13 mouse cellular contexts compared by ENCODE assay signal in genomic region chr2:90715555-90716092, GRCm38 (mm10). TPM values are rescaled to one million over a fixed set of nuclear protein-coding genes. Genes with fewer than 3 reads are reported as not detected.
DNase-seq lines count a peak whose midpoint lies in the region; ATAC-seq lines count a peak whose summit lies in the region.
"Had no signal": no experiment of that assay in that cellular context is flagged by ENCODE, and none has a peak within 500 bp of the region (broad histone marks: within the 10 kb centered on the region; RNA-seq: fewer than 3 reads in every experiment).

No protein-coding gene starts in this region.

- H3K27ac ChIP-seq in heart, embryonic 11.5 days (ENCODE audit: low read depth, low read length) = peak overlapping the region; percentile 5; the same call in 1 of the 2 replicates
- H3K27ac ChIP-seq in liver, embryonic 12.5 days = peak overlapping the region; percentile 94
- H3K27ac ChIP-seq in hindbrain, embryonic 16.5 days (ENCODE audit: low read depth, low read length) = no peak overlapping the region
- H3K27ac ChIP-seq: forebrain, embryonic 13.5 days; midbrain, embryonic 10.5 days had no signal

- H3K9ac ChIP-seq in heart, embryonic 11.5 days (ENCODE audit: low read depth, low read length) = no peak overlapping the region
- peak overlapping the region; percentile 52 for H3K9ac ChIP-seq in liver, embryonic 12.5 days
- H3K9ac ChIP-seq in hindbrain, embryonic 16.5 days (ENCODE audit: low read depth, low read length) = no peak overlapping the region
- H3K9ac ChIP-seq: forebrain, embryonic 13.5 days had no signal

- no peak overlapping the region for H3K4me3 ChIP-seq in heart, embryonic 11.5 days (ENCODE audit: low read depth, low read length)
- no peak overlapping the region for H3K4me3 ChIP-seq in liver, embryonic 12.5 days
- no peak overlapping the region for H3K4me3 ChIP-seq in hindbrain, embryonic 16.5 days (ENCODE audit: low read length)
- H3K4me3 ChIP-seq: forebrain, embryonic 13.5 days; midbrain, embryonic 10.5 days had no signal

- H3K4me1 ChIP-seq in heart, embryonic 11.5 days (ENCODE audit: control insufficient read depth, insufficient read depth, low read length) = no peaks in the 10 kb centered on the region
- H3K4me1 ChIP-seq in liver, embryonic 12.5 days = peaks cover 25% of the 10 kb centered on the region
- H3K4me1 ChIP-seq in hindbrain, embryonic 16.5 days (ENCODE audit: control insufficient read depth, insufficient read depth, low read depth, low read length) = no peaks in the 10 kb centered on the region
- H3K4me1 ChIP-seq: midbrain, embryonic 10.5 days had no signal

- no peak overlapping the region for H3K4me2 ChIP-seq in heart, embryonic 11.5 days
- H3K4me2 ChIP-seq in liver, embryonic 12.5 days = peak overlapping the region; percentile 60
- H3K4me2 ChIP-seq in hindbrain, embryonic 16.5 days (ENCODE audit: low read length) = no peak overlapping the region
- H3K4me2 ChIP-seq: forebrain, embryonic 13.5 days had no signal

- DNase-seq in heart, adult 8-10 months (ENCODE audit: low spot score) = no peak
- peak; percentile 29 to 35 for DNase-seq in spleen, postnatal 10 days (ENCODE audit: low spot score in 2 of 2)
- no peak for DNase-seq in spleen, adult 18-20 months
- DNase-seq in adrenal gland, adult 8-10 months = no peak
- no peak for DNase-seq in lung, postnatal 25 days (ENCODE audit: low spot score)
- DNase-seq: cerebellum, postnatal 10 days; kidney, adult 11 months; right cerebral cortex, postnatal 4 days had no signal

- peak; percentile 81 for ATAC-seq in heart, embryonic 11.5 days (replicated peaks; ENCODE audit: insufficient number of reproducible peaks, low FRiP score, low TSS enrichment)
- ATAC-seq in liver, embryonic 12.5 days = peak; percentile 96
- no peak for ATAC-seq in hindbrain, embryonic 16.5 days
- ATAC-seq: forebrain, embryonic 13.5 days had no signal

- peaks cover 32% of the 10 kb centered on the region for H3K36me3 ChIP-seq in heart, embryonic 11.5 days (ENCODE audit: control insufficient read depth, insufficient read depth, low read length)
- H3K36me3 ChIP-seq in liver, embryonic 12.5 days = peaks cover 93% of the 10 kb centered on the region
- peaks cover 32% of the 10 kb centered on the region for H3K36me3 ChIP-seq in hindbrain, embryonic 16.5 days (ENCODE audit: control insufficient read depth, insufficient read depth, low read length)

- no peaks in the 10 kb centered on the region for H3K27me3 ChIP-seq in heart, embryonic 11.5 days (ENCODE audit: control insufficient read depth, insufficient read depth, low read length)
- H3K27me3 ChIP-seq in liver, embryonic 12.5 days (replicated peaks) = no peaks in the 10 kb centered on the region
- H3K27me3 ChIP-seq in hindbrain, embryonic 16.5 days (replicated peaks; ENCODE audit: control insufficient read depth, insufficient read depth, low read length) = no peaks in the 10 kb centered on the region
- H3K27me3 ChIP-seq: forebrain, embryonic 13.5 days had no signal

- no peaks in the 10 kb centered on the region for H3K9me3 ChIP-seq in heart, embryonic 11.5 days (replicated peaks; ENCODE audit: control insufficient read depth, low read length)
- no peaks in the 10 kb centered on the region for H3K9me3 ChIP-seq in liver, embryonic 12.5 days (replicated peaks)
- no peaks in the 10 kb centered on the region for H3K9me3 ChIP-seq in hindbrain, embryonic 16.5 days (ENCODE audit: control insufficient read depth, low read length)
- H3K9me3 ChIP-seq: forebrain, embryonic 13.5 days; midbrain, embryonic 10.5 days had no signal

- WGBS in heart, embryonic 11.5 days (ENCODE audit: insufficient replicate concordance) = 77% methylated on average over 7 of the region's 7 CpGs
- WGBS in liver, embryonic 12.5 days (ENCODE audit: insufficient replicate concordance) = 32% methylated on average over 7 of the region's 7 CpGs
- 93% methylated on average over 7 of the region's 7 CpGs for WGBS in hindbrain, embryonic 16.5 days

RNA-seq across cellular contexts. Expression of gene Fnbp4, which starts 29.5 kb away (rescaled TPM):
- 62.3 and 73.4 TPM in 2 replicates for polyA plus RNA-seq in heart, embryonic 11.5 days (2014; fragmentation: Nextera tagmentation; extraction: Ambion mirVana)
- 10 to 100 TPM; 11.1 to 18.2 (median 14.5) TPM for total RNA-seq in heart, adult 8-10 months (2022)
- polyA plus RNA-seq in liver, embryonic 12.5 days (2016; fragmentation: Nextera tagmentation; extraction: Ambion mirVana) = 62.9 and 67.1 TPM in 2 replicates
- polyA plus RNA-seq in hindbrain, embryonic 16.5 days (2015; fragmentation: Nextera tagmentation; extraction: Ambion mirVana) = 75.0 and 90.6 TPM in 2 replicates
- 100 to 1,000 TPM in 1 of 4 experiments, 10 to 100 TPM in 3; 42.9 to 112 (median 72.3) TPM for total RNA-seq in adrenal gland, adult 8-10 months (2022)

RNA-seq across cellular contexts. Expression of gene Nup160, which starts 38.6 kb away (rescaled TPM):
- polyA plus RNA-seq in heart, embryonic 11.5 days (2014; fragmentation: Nextera tagmentation; extraction: Ambion mirVana) = 35.6 and 36.4 TPM in 2 replicates
- total RNA-seq in heart, adult 8-10 months (2022) = 10 to 100 TPM in 3 of 4 experiments, 1 to 10 TPM in 1; 9.6 to 14.1 (median 13.6) TPM
- 60.3 and 61.3 TPM in 2 replicates for polyA plus RNA-seq in liver, embryonic 12.5 days (2016; fragmentation: Nextera tagmentation; extraction: Ambion mirVana)
- polyA plus RNA-seq in hindbrain, embryonic 16.5 days (2015; fragmentation: Nextera tagmentation; extraction: Ambion mirVana) = 19.8 and 23.0 TPM in 2 replicates
- 10 to 100 TPM; 19.8 to 33.5 (median 23.4) TPM for total RNA-seq in adrenal gland, adult 8-10 months (2022)

Comparison
In these comparisons a context has a peak if more than half of its experiments do, and no peak if none do; other contexts are left out.
1. DNase-seq: peak in spleen, postnatal 10 days (2 of 2); none in heart, adult 8-10 months (single experiment), spleen, adult 18-20 months (0 of 2), adrenal gland, adult 8-10 months (single experiment) and lung, postnatal 25 days (single experiment).